ENCODE assay signal across 9 mouse cellular contexts in genomic region chr15:78877810-78878390, GRCm38 (mm10). TPM values are rescaled to one million over a fixed set of nuclear protein-coding genes. Genes with fewer than 3 reads are reported as not detected.
A peak's percentile ranks its signal among the peaks of the same experiment; 100 is the strongest.
DNase-seq lines count a peak whose midpoint lies in the region; ATAC-seq lines count a peak whose summit lies in the region.
"Had no signal": no experiment of that assay in that cellular context is flagged by ENCODE, and none has a peak within 500 bp of the region (broad histone marks: within the 10 kb centered on the region; RNA-seq: fewer than 3 reads in every experiment).

No protein-coding gene starts in this region.

- peak overlapping the region; percentile 98 for H3K9ac ChIP-seq in heart, embryonic 13.5 days
- H3K9ac ChIP-seq in limb, embryonic 12.5 days (replicated peaks), result peak overlapping the region; percentile 81

- peak overlapping the region; percentile 78 for H3K4me2 ChIP-seq in heart, embryonic 13.5 days
- H3K4me2 ChIP-seq in limb, embryonic 12.5 days, result peak overlapping the region; percentile 73

- H3K4me3 ChIP-seq in heart, embryonic 13.5 days, result peak overlapping the region; percentile 71
- peak overlapping the region; percentile 70 for H3K4me3 ChIP-seq in limb, embryonic 12.5 days (replicated peaks)

- H3K36me3 ChIP-seq in heart, embryonic 13.5 days, result peaks cover 32% of the 10 kb centered on the region
- peaks cover 29% of the 10 kb centered on the region for H3K36me3 ChIP-seq in limb, embryonic 12.5 days
- H3K36me3 ChIP-seq in splenic B cell, adult 2 months (ENCODE audit: control insufficient read depth, insufficient read depth, low read length, poor library complexity, severe bottlenecking), result 0 out of 2 replicates have a peak, but pooled peaks cover 2% of the 10 kb centered on the region

- peak; percentile 9; the same call in 1 of the 2 replicates for ATAC-seq in heart, embryonic 13.5 days (ENCODE audit: extremely low read depth, insufficient number of reproducible peaks, low FRiP score, low TSS enrichment)
- ATAC-seq in limb, embryonic 12.5 days (ENCODE audit: insufficient number of reproducible peaks, insufficient read depth, low FRiP score, low TSS enrichment, low read depth), result peak; percentile 28
- no peak for ATAC-seq in monocyte, adult 5-6 weeks (replicated peaks; ENCODE audit: insufficient number of reproducible peaks, low FRiP score, low TSS enrichment, poor library complexity, severe bottlenecking)

- H3K9me3 ChIP-seq in heart, embryonic 13.5 days, result no peaks in the 10 kb centered on the region
- H3K9me3 ChIP-seq in limb, embryonic 12.5 days, result no peaks in the 10 kb centered on the region

- 0% methylated on average over 17 of the region's 17 CpGs for WGBS in heart, embryonic 13.5 days
- WGBS in limb, embryonic 12.5 days, result under 1% methylated on average over 13 of the region's 17 CpGs

- DNase-seq in gastrocnemius, postnatal 25 days, result peak; percentile 25
- no peak for DNase-seq in gastrocnemius, adult 8-10 months (ENCODE audit: low spot score in 2 of 2)
- peak; percentile 62 for DNase-seq in MN1 (ENCODE audit: low spot score)
- DNase-seq in splenic B cell, adult 2 months (ENCODE audit: low read depth, low spot score), result peak; percentile 16
- no peak for DNase-seq in frontal cortex, postnatal 25 days (ENCODE audit: low spot score in 2 of 2)

- peak overlapping the region; percentile 99 for H3K27ac ChIP-seq in heart, embryonic 13.5 days (replicated peaks)
- peak overlapping the region; percentile 99 for H3K27ac ChIP-seq in limb, embryonic 12.5 days

- no peaks in the 10 kb centered on the region for H3K27me3 ChIP-seq in heart, embryonic 13.5 days (replicated peaks)
- no peaks in the 10 kb centered on the region for H3K27me3 ChIP-seq in limb, embryonic 12.5 days
- no peaks in the 10 kb centered on the region for H3K27me3 ChIP-seq in splenic B cell, adult 2 months (ENCODE audit: control insufficient read depth, insufficient read depth, low read length, poor library complexity, severe bottlenecking)

- peaks cover 48% of the 10 kb centered on the region for H3K4me1 ChIP-seq in heart, embryonic 13.5 days
- H3K4me1 ChIP-seq in limb, embryonic 12.5 days (replicated peaks), result peaks cover 23% of the 10 kb centered on the region

RNA-seq across cellular contexts. Expression of gene Gga1, which starts 0.9 kb away (rescaled TPM):
- total RNA-seq in gastrocnemius, postnatal 25 days (2021), result 10 to 100 TPM; 33.5 to 34.2 TPM
- 10 to 100 TPM; 41.8 to 44.9 (median 43.5) TPM for total RNA-seq in gastrocnemius, adult 8-10 months (2022)
- polyA plus RNA-seq in heart, embryonic 13.5 days (2015; fragmentation: Nextera tagmentation; extraction: Ambion mirVana), result 44.3 and 46.2 TPM in 2 replicates
- 45.9 and 47.4 TPM in 2 replicates for polyA plus RNA-seq in limb, embryonic 12.5 days (2016; fragmentation: Nextera tagmentation; extraction: Ambion mirVana)
- 18.3 to 37.9 TPM (median 20.8 TPM) in 3 replicates for total RNA-seq in monocyte, adult 5-6 weeks (2017)

RNA-seq across cellular contexts. Expression of gene Gm49510, which starts 21.6 kb away (rescaled TPM):
- under 1 TPM in 1 of 2 experiments, not detected in 1; 0.11 TPM for total RNA-seq in gastrocnemius, postnatal 25 days (2021)
- total RNA-seq in gastrocnemius, adult 8-10 months (2022), result not detected
- polyA plus RNA-seq in heart, embryonic 13.5 days (2015; fragmentation: Nextera tagmentation; extraction: Ambion mirVana), result 0.20 and 0.31 TPM in 2 replicates
- polyA plus RNA-seq in limb, embryonic 12.5 days (2016; fragmentation: Nextera tagmentation; extraction: Ambion mirVana), result 0.16 and 0.41 TPM in 2 replicates
- total RNA-seq in monocyte, adult 5-6 weeks (2017), result 1.7 to 3.9 TPM (median 1.9 TPM) in 3 replicates
- total RNA-seq: layer of hippocampus, postnatal 10 days had no signal

RNA-seq across cellular contexts. Expression of gene Sh3bp1, which starts 21.7 kb away (rescaled TPM):
- 1 to 10 TPM; 2.6 to 3.1 TPM for total RNA-seq in gastrocnemius, postnatal 25 days (2021)
- 1 to 10 TPM in 2 of 4 experiments, under 1 TPM in 2; 0.80 to 1.7 (median 1.2) TPM for total RNA-seq in gastrocnemius, adult 8-10 months (2022)
- 18.8 and 19.5 TPM in 2 replicates for polyA plus RNA-seq in heart, embryonic 13.5 days (2015; fragmentation: Nextera tagmentation; extraction: Ambion mirVana)
- polyA plus RNA-seq in limb, embryonic 12.5 days (2016; fragmentation: Nextera tagmentation; extraction: Ambion mirVana), result 37.0 and 40.3 TPM in 2 replicates
- 18.5 to 41.3 TPM (median 19.2 TPM) in 3 replicates for total RNA-seq in monocyte, adult 5-6 weeks (2017)

RNA-seq across cellular contexts. Expression of gene Lgals2, which starts 22.6 kb away (rescaled TPM):
- not detected for total RNA-seq in gastrocnemius, postnatal 25 days (2021)
- not detected for total RNA-seq in gastrocnemius, adult 8-10 months (2022)
- polyA plus RNA-seq in heart, embryonic 13.5 days (2015; fragmentation: Nextera tagmentation; extraction: Ambion mirVana), result 0.82 TPM in 1 of 2 replicates, not detected in the other
- not detected in 2 replicates for polyA plus RNA-seq in limb, embryonic 12.5 days (2016; fragmentation: Nextera tagmentation; extraction: Ambion mirVana)
- total RNA-seq in monocyte, adult 5-6 weeks (2017), result not detected in 3 replicates
- total RNA-seq: layer of hippocampus, postnatal 10 days had no signal

RNA-seq across cellular contexts. Expression of gene Cdc42ep1, which starts 35.5 kb away (rescaled TPM):
- 10 to 100 TPM in 1 of 2 experiments, 1 to 10 TPM in 1; 9.3 to 10.5 TPM for total RNA-seq in gastrocnemius, postnatal 25 days (2021)
- 1 to 10 TPM; 4.1 to 7.3 (median 6.2) TPM for total RNA-seq in gastrocnemius, adult 8-10 months (2022)
- 34.2 and 36.1 TPM in 2 replicates for polyA plus RNA-seq in heart, embryonic 13.5 days (2015; fragmentation: Nextera tagmentation; extraction: Ambion mirVana)
- polyA plus RNA-seq in limb, embryonic 12.5 days (2016; fragmentation: Nextera tagmentation; extraction: Ambion mirVana), result 14.3 and 15.8 TPM in 2 replicates
- total RNA-seq in monocyte, adult 5-6 weeks (2017), result 0.29 to 1.2 TPM (median 0.75 TPM) in 3 replicates

Comparison
In these comparisons a context has a peak if more than half of its experiments do, and no peak if none do; other contexts are left out.
1. DNase-seq: peak in gastrocnemius, postnatal 25 days (single experiment), MN1 (single experiment) and splenic B cell, adult 2 months (single experiment); none in gastrocnemius, adult 8-10 months (0 of 2) and frontal cortex, postnatal 25 days (0 of 2).